12 mouse cellular contexts compared by ENCODE assay signal in the genomic region with DNA sequence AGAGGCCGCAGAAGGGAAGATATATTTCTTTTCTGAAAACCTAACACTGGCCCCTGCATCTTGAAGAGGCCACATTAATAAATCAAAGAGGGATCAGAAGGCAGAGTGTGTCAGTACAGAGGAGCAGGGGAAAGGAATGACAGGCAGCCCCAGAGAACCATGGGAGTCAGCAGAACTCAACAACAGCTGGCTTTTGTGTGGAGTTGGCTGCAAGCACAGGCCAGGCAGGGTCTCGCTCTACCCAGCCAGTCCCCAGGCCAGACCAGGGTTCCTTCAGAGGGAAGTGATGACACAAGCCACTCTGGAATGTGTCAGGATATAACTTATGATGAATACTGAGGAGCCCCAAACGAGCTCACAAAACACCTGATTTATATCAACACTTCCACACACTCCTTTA. TPM values are rescaled to one million over a fixed set of nuclear protein-coding genes. Genes with fewer than 3 reads are reported as not detected.
A peak's percentile ranks its signal among the peaks of the same experiment; 100 is the strongest.
DNase-seq lines count a peak whose midpoint lies in the region; ATAC-seq and TF ChIP-seq lines count a peak whose summit lies in the region.
"Had no signal": no experiment of that assay in that cellular context is flagged by ENCODE, and none has a peak within 500 bp of the region (broad histone marks: within the 10 kb centered on the region; RNA-seq: fewer than 3 reads in every experiment).

No protein-coding gene starts in this region.

- 44% methylated on average over 3 of the region's 3 CpGs for WGBS in heart, embryonic 15.5 days
- WGBS in kidney, postnatal 0 days, result 27% methylated on average over 3 of the region's 3 CpGs

- peak; percentile 73; the same call in 1 of the 2 replicates for ATAC-seq in heart, embryonic 15.5 days (replicated peaks; ENCODE audit: insufficient number of reproducible peaks, insufficient read depth, low FRiP score, low read depth)
- peak; percentile 69; the same call in 1 of the 2 replicates for ATAC-seq in kidney, postnatal 0 days (replicated peaks; ENCODE audit: low FRiP score, low read depth)
- ATAC-seq in megakaryocyte progenitor cell, adult 5-6 weeks (replicated peaks; ENCODE audit: poor library complexity), result no peak
- ATAC-seq: forebrain, embryonic 15.5 days had no signal

- peak; percentile 22 for DNase-seq in adrenal gland, adult 2 months
- DNase-seq in adrenal gland, postnatal 10 days, result no peak
- peak; percentile 93 for DNase-seq in kidney, postnatal 0 days (ENCODE audit: low spot score)
- DNase-seq in lung, postnatal 36 days, result peak; percentile 6
- no peak for DNase-seq in gastrocnemius, adult 18-20 months (ENCODE audit: low spot score)
- DNase-seq in adipocyte (ENCODE audit: low spot score), result no peak
- DNase-seq: adrenal gland, adult 8-10 months; cerebellum, postnatal 10 days had no signal

- H3K9me3 ChIP-seq in heart, embryonic 15.5 days (replicated peaks), result no peaks in the 10 kb centered on the region
- H3K9me3 ChIP-seq in kidney, postnatal 0 days (replicated peaks; ENCODE audit: low read length), result no peaks in the 10 kb centered on the region
- H3K9me3 ChIP-seq: forebrain, embryonic 15.5 days; G1E had no signal

- peak overlapping the region; percentile 23 for H3K27ac ChIP-seq in heart, embryonic 15.5 days
- peak overlapping the region; percentile 77 for H3K27ac ChIP-seq in kidney, postnatal 0 days
- H3K27ac ChIP-seq: forebrain, embryonic 15.5 days had no signal

- no peak overlapping the region for H3K4me3 ChIP-seq in heart, embryonic 15.5 days
- H3K4me3 ChIP-seq in kidney, postnatal 0 days (replicated peaks; ENCODE audit: low read depth, low read length), result no peak overlapping the region
- H3K4me3 ChIP-seq: forebrain, embryonic 15.5 days had no signal

- no peak overlapping the region for H3K4me2 ChIP-seq in heart, embryonic 15.5 days
- no peak overlapping the region for H3K4me2 ChIP-seq in kidney, postnatal 0 days (ENCODE audit: low read length)
- H3K4me2 ChIP-seq: forebrain, embryonic 15.5 days had no signal

- no peak for TF ChIP-seq CTCF in kidney, postnatal 0 days (IDR thresholded peaks at IDR 0.05; ENCODE audit: low read depth)

- H3K27me3 ChIP-seq in heart, embryonic 15.5 days, result no peaks in the 10 kb centered on the region
- no peaks in the 10 kb centered on the region for H3K27me3 ChIP-seq in kidney, postnatal 0 days (ENCODE audit: insufficient read depth, low read length)
- H3K27me3 ChIP-seq: forebrain, embryonic 15.5 days had no signal

- peaks cover 10% of the 10 kb centered on the region; the same call in 1 of the 2 replicates for H3K36me3 ChIP-seq in heart, embryonic 15.5 days
- H3K36me3 ChIP-seq in kidney, postnatal 0 days (ENCODE audit: insufficient read depth, low read length), result peaks cover 17% of the 10 kb centered on the region

- no peak overlapping the region for H3K9ac ChIP-seq in heart, embryonic 15.5 days
- no peak overlapping the region for H3K9ac ChIP-seq in kidney, postnatal 0 days (ENCODE audit: low read depth, low read length)
- H3K9ac ChIP-seq: forebrain, embryonic 15.5 days had no signal

- peaks cover 17% of the 10 kb centered on the region; the same call in 1 of the 2 replicates for H3K4me1 ChIP-seq in heart, embryonic 15.5 days (replicated peaks)
- peaks cover 16% of the 10 kb centered on the region for H3K4me1 ChIP-seq in kidney, postnatal 0 days (replicated peaks; ENCODE audit: insufficient read depth, low read length)
- H3K4me1 ChIP-seq: forebrain, embryonic 15.5 days had no signal

RNA-seq across cellular contexts. Expression of gene Tbc1d7, which starts 11.9 kb away (rescaled TPM):
- 10 to 100 TPM; 16.1 to 22.6 TPM for total RNA-seq in adrenal gland, adult 2 months (2021)
- polyA plus RNA-seq in adrenal gland, adult 2 months (2012; rRNA removed), result 12.6 and 19.5 TPM in 2 replicates
- 10 to 100 TPM; 24.4 to 26.7 TPM for total RNA-seq in adrenal gland, postnatal 10 days (2021)
- 50.1 and 54.5 TPM in 2 replicates for polyA plus RNA-seq in heart, embryonic 15.5 days (2015; fragmentation: Nextera tagmentation; extraction: Ambion mirVana)
- polyA plus RNA-seq in kidney, postnatal 0 days (2015; fragmentation: Nextera tagmentation; extraction: Ambion mirVana), result 51.9 and 52.0 TPM in 2 replicates
- total RNA-seq in megakaryocyte progenitor cell, adult 5-6 weeks (2015), result 22.8 and 28.9 TPM in 2 replicates
- total RNA-seq in megakaryocyte progenitor cell, adult 5-6 weeks (2017), result 6.5 and 6.6 TPM in 2 replicates
- total RNA-seq in gastrocnemius, adult 18-20 months (2021), result 10 to 100 TPM; 23.4 to 26.3 TPM

Comparison
In these comparisons a context has a peak if more than half of its experiments do, and no peak if none do; other contexts are left out.
1. DNase-seq: peak in adrenal gland, adult 2 months (single experiment), kidney, postnatal 0 days (single experiment) and lung, postnatal 36 days (single experiment); none in adrenal gland, postnatal 10 days (single experiment), gastrocnemius, adult 18-20 months (single experiment) and adipocyte (single experiment).